8 mouse cellular contexts compared by ENCODE assay signal in genomic region chr12:40837597-40838337, GRCm38 (mm10).
A peak's percentile ranks its signal among the peaks of the same experiment; 100 is the strongest.
DNase-seq lines count a peak whose midpoint lies in the region; ATAC-seq and TF ChIP-seq lines count a peak whose summit lies in the region.

No protein-coding gene starts in this region.

- no peak overlapping the region for H3K9ac ChIP-seq in intestine, embryonic 14.5 days (ENCODE audit: low read length)

- H3K9me3 ChIP-seq in intestine, embryonic 14.5 days (ENCODE audit: control insufficient read depth, low read length), result no peaks in the 10 kb centered on the region

- intact Hi-C loops in left cerebral cortex, adult 2 months (cut with DNase I), result loop anchor here (2.0 to 10.0 kb wide), 2 partner anchors 647 to 837 kb away; no protein-coding TSS in a partner anchor

- TF ChIP-seq CTCF in left cerebral cortex, adult 2 months (IDR thresholded peaks at IDR 0.05), result peak; percentile 93

- ATAC-seq in intestine, embryonic 14.5 days (replicated peaks; ENCODE audit: low FRiP score, low TSS enrichment, low read depth), result 0 out of 2 replicates have a peak, but pooled peaks have one; percentile 47
- ATAC-seq in megakaryocyte-erythroid progenitor cell, adult 5-6 weeks (replicated peaks; ENCODE audit: low FRiP score, low TSS enrichment, poor library complexity, severe bottlenecking), result peak; percentile 63; the same call in 1 of the 2 replicates

- no peak overlapping the region for H3K4me2 ChIP-seq in intestine, embryonic 14.5 days (ENCODE audit: low read length)

- peaks cover 11% of the 10 kb centered on the region; the same call in 1 of the 2 replicates for H3K4me1 ChIP-seq in intestine, embryonic 14.5 days (replicated peaks; ENCODE audit: control insufficient read depth, insufficient read depth, low read length)

- no peaks in the 10 kb centered on the region for H3K27me3 ChIP-seq in intestine, embryonic 14.5 days (replicated peaks; ENCODE audit: control insufficient read depth, insufficient read depth, low read length)

- DNase-seq in urinary bladder, adult 18-20 months (ENCODE audit: low spot score in 2 of 2), result peak; percentile 23 to 53
- DNase-seq in urinary bladder, adult 2 months (ENCODE audit: low spot score), result no peak
- DNase-seq in cerebellum, postnatal 25 days, result peak; percentile 78 to 86
- peak; percentile 70 to 88 for DNase-seq in frontal cortex, postnatal 36 days (ENCODE audit: low spot score in 2 of 2)
- peak; percentile 89 for DNase-seq in intestine, embryonic 14.5 days (ENCODE audit: low spot score)
- peak; percentile 76 to 85 for DNase-seq in left cerebral cortex, adult 2 months (ENCODE audit: extremely low spot score in 1 of 2, low spot score in 2 of 2)
- peak; percentile 35 for DNase-seq in skeletal muscle tissue, adult 2 months (ENCODE audit: low read depth, low spot score)

- H3K27ac ChIP-seq in intestine, embryonic 14.5 days (ENCODE audit: low read depth), result no peak overlapping the region
- H3K27ac ChIP-seq in left cerebral cortex, adult 2 months, result peak overlapping the region; percentile 29

- no peaks in the 10 kb centered on the region for H3K36me3 ChIP-seq in intestine, embryonic 14.5 days (ENCODE audit: control insufficient read depth, insufficient read depth, low read length)

- no peak overlapping the region for H3K4me3 ChIP-seq in intestine, embryonic 14.5 days (ENCODE audit: low read depth, low read length)
- H3K4me3 ChIP-seq in left cerebral cortex, adult 2 months, result no peak overlapping the region

- WGBS in intestine, embryonic 14.5 days, result 5% methylated on average over 8 of the region's 8 CpGs
